Mouse (Mus musculus) midbrain, postnatal 0 days (tissue): Measurements from ENCODE around the gene Galnt2. TPM values are rescaled to one million over a fixed set of nuclear protein-coding genes. Genes with fewer than 3 reads are reported as not detected.

Experiments used
- ATAC-seq: fragments of 200-750 bp; cut with Nextera tagmentation; 2 replicates; pipeline ENCODE4 v1.8.0; 2017; ENCODE audit warnings: moderate number of reproducible peaks, mild to moderate bottlenecking, moderate TSS enrichment, moderate library complexity; ENCODE audit not compliant: low FRiP score
- DNase-seq: peaks from one replicate; pipeline ENCODE4 v3.0.0-alpha.2; 2015; ENCODE audit warnings: low spot score
- H3K27ac ChIP-seq: fragments of 300-500 bp; sonication (generic); 2 replicates; pipeline ENCODE4 v1.5.1; 2014; ENCODE audit warnings: low read depth, mild to moderate bottlenecking, low read length, mixed read lengths
- H3K27me3 ChIP-seq: fragments of 300-500 bp; sonication (generic); 2 replicates; pipeline ENCODE4 v1.6.1; 2014; ENCODE audit warnings: low read length, control low read depth, mixed read lengths; ENCODE audit not compliant: insufficient read depth
- H3K36me3 ChIP-seq: fragments of 300-500 bp; sonication (generic); 2 replicates; pipeline ENCODE4 v1.6.1; 2014; ENCODE audit warnings: low read length, control low read depth, mixed read lengths; ENCODE audit not compliant: insufficient read depth
- H3K4me1 ChIP-seq: fragments of 300-500 bp; sonication (generic); 2 replicates; pipeline ENCODE4 v1.6.1; 2014; ENCODE audit warnings: mild to moderate bottlenecking, control low read depth, antibody characterized with exemption, low read length, mixed read lengths; ENCODE audit not compliant: insufficient read depth
- H3K4me2 ChIP-seq: fragments of 300-500 bp; sonication (generic); 2 replicates; pipeline ENCODE4 v1.6.1; 2014; ENCODE audit warnings: low read depth, mild to moderate bottlenecking, low read length, mixed read lengths; ENCODE audit not compliant: poor library complexity, severe bottlenecking
- H3K4me3 ChIP-seq: fragments of 300-500 bp; sonication (generic); 2 replicates; pipeline ENCODE4 v1.5.1; 2014; ENCODE audit warnings: low read depth, mild to moderate bottlenecking, low read length, moderate library complexity
- H3K9ac ChIP-seq: fragments of 300-500 bp; sonication (generic); replicated peaks from 2 replicates; pipeline ENCODE4 v1.6.1; 2014; ENCODE audit warnings: mild to moderate bottlenecking, low read length, moderate library complexity, mixed read lengths; ENCODE audit not compliant: poor library complexity, severe bottlenecking
- H3K9me3 ChIP-seq: fragments of 300-500 bp; sonication (generic); 2 replicates; pipeline ENCODE4 v1.6.1; 2016; ENCODE audit warnings: low read length, control low read depth
- CTCF ChIP-seq: IDR thresholded peaks from 2 replicates; pipeline ENCODE4 v1.5.1; 2016; ENCODE audit warnings: antibody characterized with exemption, mild to moderate bottlenecking
- WGBS: fragments of 180-500 bp; shearing (Covaris S2); extraction: QIAGEN DNeasy Blood & Tissue Kit; methylation state at CpG from one replicate; pipeline ENCODE4 v1.1.7; 2014; 5-methylcytosine and 5-hydroxymethylcytosine counted together
- polyA plus RNA-seq: library from polyadenylated mRNA; unstranded; fragments of >200 nt; fragmentation: Nextera tagmentation; extraction: Ambion mirVana; gene quantifications from 2 replicates; pipeline ENCODE4 v1.2.1, GENCODE M21; 2015
- total RNA-seq: library from RNA; depleted of rRNA; stranded (reverse); fragments of >200 nt; gene quantifications from 2 replicates; pipeline ENCODE4 v1.2.3, GENCODE M21; 2014

Gene Galnt2
- total and polyA plus RNA-seq, 2 experiments from 2014 or later = 51.3 to 65.4 TPM

GRCm38 (mm10) chr8:124373753-124374152, 142.6 kb downstream of the Galnt2 start:
- H3K9ac ChIP-seq = no peak overlapping the region
- no peak overlapping the region for H3K4me3 ChIP-seq
- 72% methylated on average over 5 of the region's 5 CpGs for WGBS
- peaks cover 27% of the 10 kb centered on the region for H3K36me3 ChIP-seq
- ATAC-seq (no peak), DNase-seq (no peak)
- H3K4me1 ChIP-seq = no peaks in the 10 kb centered on the region
- no peak for TF ChIP-seq CTCF
- H3K4me2 ChIP-seq = no peak overlapping the region
- no peak overlapping the region for H3K27ac ChIP-seq
- H3K9me3 ChIP-seq = no peaks in the 10 kb centered on the region
- no peaks in the 10 kb centered on the region for H3K27me3 ChIP-seq

GRCm38 (mm10) chr8:124375168-124375567, 144.0 kb downstream of the Galnt2 start:
- Histone ChIP-seq H3K4me1 (no peaks in the 10 kb centered on the region), H3K4me3 (no peak overlapping the region), H3K4me2 (no peak overlapping the region), H3K9me3 (no peaks in the 10 kb centered on the region), H3K27ac (no peak overlapping the region), H3K36me3 (peaks cover 27% of the 10 kb centered on the region), H3K27me3 (no peaks in the 10 kb centered on the region), H3K9ac (no peak overlapping the region)
- 75% methylated on average over 6 of the region's 6 CpGs for WGBS
- no peak for TF ChIP-seq CTCF
- ATAC-seq (no peak), DNase-seq (no peak)

- Histone ChIP-seq H3K4me2 (no peak overlapping the region), H3K36me3 (peaks cover 27% of the 10 kb centered on the region), H3K9ac (no peak overlapping the region), H3K27ac (no peak overlapping the region), H3K9me3 (no peaks in the 10 kb centered on the region), H3K4me3 (no peak overlapping the region), H3K27me3 (no peaks in the 10 kb centered on the region), H3K4me1 (no peaks in the 10 kb centered on the region)
- WGBS = 82% methylated on average over 9 of the region's 9 CpGs
- TF ChIP-seq CTCF = no peak
- ATAC-seq = no peak
- DNase-seq = no peak
These were observed 144.5 kb downstream of the Galnt2 start for GRCm38 (mm10) chr8:124375727-124376126.

- no peak overlapping the region for H3K27ac ChIP-seq
- DNase-seq = no peak
- ATAC-seq = no peak
These were observed 145.2 kb downstream of the Galnt2 start for GRCm38 (mm10) chr8:124376406-124376805.

GRCm38 (mm10) chr8:124379289-124379688, 148.1 kb downstream of the Galnt2 start:
- ATAC-seq (no peak), DNase-seq (no peak)
- Histone ChIP-seq H3K9me3 (no peaks in the 10 kb centered on the region), H3K4me1 (no peaks in the 10 kb centered on the region), H3K27me3 (no peaks in the 10 kb centered on the region), H3K4me2 (no peak overlapping the region), H3K27ac (no peak overlapping the region), H3K9ac (no peak overlapping the region), H3K4me3 (no peak overlapping the region), H3K36me3 (peaks cover 35% of the 10 kb centered on the region)
- peak; percentile 26 for TF ChIP-seq CTCF
- 64% methylated on average over 6 of the region's 6 CpGs for WGBS

More at GRCm38 (mm10) chr8:124376406-124376805, 145.2 kb downstream of the Galnt2 start:
- H3K27me3 ChIP-seq = no peaks in the 10 kb centered on the region
- no peaks in the 10 kb centered on the region for H3K4me1 ChIP-seq
- no peak for TF ChIP-seq CTCF
- H3K36me3 ChIP-seq = peaks cover 27% of the 10 kb centered on the region
- no peak overlapping the region for H3K4me2 ChIP-seq
- H3K9me3 ChIP-seq = no peaks in the 10 kb centered on the region
- 95% methylated on average over 12 of the region's 12 CpGs for WGBS
- H3K9ac ChIP-seq = no peak overlapping the region
- no peak overlapping the region for H3K4me3 ChIP-seq

GRCm38 (mm10) chr8:124382235-124382634, 151.0 kb downstream of the Galnt2 start:
- Histone ChIP-seq H3K27ac (0 out of 2 replicates have a peak overlapping the region, but pooled peaks have one; percentile 51), H3K4me1 (no peaks in the 10 kb centered on the region), H3K4me3 (no peak overlapping the region), H3K27me3 (no peaks in the 10 kb centered on the region), H3K36me3 (peaks cover 21% of the 10 kb centered on the region; the same call in 1 of the 2 replicates), H3K9ac (no peak overlapping the region), H3K9me3 (no peaks in the 10 kb centered on the region), H3K4me2 (peak overlapping the region; percentile 3; the same call in 1 of the 2 replicates)
- TF ChIP-seq CTCF = no peak
- peak; percentile 76 for ATAC-seq
- 10% methylated on average over 10 of the region's 10 CpGs for WGBS
- DNase-seq = peak; percentile 66
